Mouse (Mus musculus): ENCODE results near the gene Rbm20. TPM values are rescaled to one million over a fixed set of nuclear protein-coding genes. Genes with fewer than 3 reads are reported as not detected.
A peak's percentile ranks its signal among the peaks of the same experiment; 100 is the strongest.

Gene Rbm20
- polyA plus RNA-seq, 1 experiment from 2014 or later = 4.9 TPM

GRCm38 (mm10) chr19:53764688-53765478 is 87.8 kb downstream of the Rbm20 start:
- H3K36me3 ChIP-seq = no peaks in the 10 kb centered on the region
- H3K9me3 ChIP-seq = no peaks in the 10 kb centered on the region
- no peak overlapping the region for H3K9ac ChIP-seq (replicated peaks)
- no peak overlapping the region for H3K4me2 ChIP-seq (replicated peaks)
- WGBS = 85% methylated on average over 7 of the region's 7 CpGs
- peaks cover 5% of the 10 kb centered on the region; the same call in 1 of the 2 replicates for H3K4me1 ChIP-seq
- H3K27ac ChIP-seq (replicated peaks) = no peak overlapping the region
- H3K4me3 ChIP-seq = no peak overlapping the region
- ATAC-seq (replicated peaks) = no peak
- H3K27me3 ChIP-seq = no peaks in the 10 kb centered on the region

GRCm38 (mm10) chr19:53768478-53768877 is 91.4 kb downstream of the Rbm20 start:
- Histone ChIP-seq H3K4me3 (no peak overlapping the region), H3K36me3 (no peaks in the 10 kb centered on the region), H3K27me3 (no peaks in the 10 kb centered on the region), H3K27ac (replicated peaks) (no peak overlapping the region), H3K9ac (replicated peaks) (no peak overlapping the region), H3K9me3 (no peaks in the 10 kb centered on the region), H3K4me2 (replicated peaks) (no peak overlapping the region), H3K4me1 (peaks cover 5% of the 10 kb centered on the region; the same call in 1 of the 2 replicates)
- WGBS = 31% methylated on average over 3 of the region's 3 CpGs
- peak; percentile 48 for ATAC-seq (replicated peaks)

GRCm38 (mm10) chr19:53773937-53774640 is 97.0 kb downstream of the Rbm20 start:
- no peaks in the 10 kb centered on the region for H3K9me3 ChIP-seq
- peak; percentile 83 for ATAC-seq (replicated peaks)
- H3K4me1 ChIP-seq = no peaks in the 10 kb centered on the region
- WGBS = 41% methylated on average over 11 of the region's 11 CpGs
- H3K4me3 ChIP-seq = no peak overlapping the region
- H3K27me3 ChIP-seq = no peaks in the 10 kb centered on the region
- no peak overlapping the region for H3K27ac ChIP-seq (replicated peaks)
- no peak overlapping the region for H3K4me2 ChIP-seq (replicated peaks)
- no peaks in the 10 kb centered on the region for H3K36me3 ChIP-seq
- no peak overlapping the region for H3K9ac ChIP-seq (replicated peaks)

GRCm38 (mm10) chr19:53774641-53775350 is 97.7 kb downstream of the Rbm20 start:
- no peak overlapping the region for H3K4me2 ChIP-seq (replicated peaks)
- no peak overlapping the region for H3K4me3 ChIP-seq
- WGBS = 40% methylated on average over 7 of the region's 7 CpGs
- no peaks in the 10 kb centered on the region for H3K9me3 ChIP-seq
- H3K27me3 ChIP-seq = no peaks in the 10 kb centered on the region
- H3K27ac ChIP-seq (replicated peaks) = no peak overlapping the region
- H3K4me1 ChIP-seq = no peaks in the 10 kb centered on the region
- H3K36me3 ChIP-seq = no peaks in the 10 kb centered on the region
- 0 out of 2 replicates have a peak, but pooled peaks have one; percentile 4 for ATAC-seq (replicated peaks)
- H3K9ac ChIP-seq (replicated peaks) = no peak overlapping the region

GRCm38 (mm10) chr19:53779402-53779801 is 102.3 kb downstream of the Rbm20 start:
- Histone ChIP-seq H3K4me3 (no peak overlapping the region), H3K27ac (replicated peaks) (no peak overlapping the region), H3K9me3 (no peaks in the 10 kb centered on the region), H3K36me3 (no peaks in the 10 kb centered on the region), H3K27me3 (no peaks in the 10 kb centered on the region), H3K4me1 (0 out of 2 replicates have a peak, but pooled peaks cover 3% of the 10 kb centered on the region), H3K9ac (replicated peaks) (no peak overlapping the region), H3K4me2 (replicated peaks) (no peak overlapping the region)
- 82% methylated on average over 9 of the region's 9 CpGs for WGBS
- no peak for ATAC-seq (replicated peaks)

GRCm38 (mm10) chr19:53779818-53780217 is 102.7 kb downstream of the Rbm20 start:
- no peak for ATAC-seq (replicated peaks)

DNA sequence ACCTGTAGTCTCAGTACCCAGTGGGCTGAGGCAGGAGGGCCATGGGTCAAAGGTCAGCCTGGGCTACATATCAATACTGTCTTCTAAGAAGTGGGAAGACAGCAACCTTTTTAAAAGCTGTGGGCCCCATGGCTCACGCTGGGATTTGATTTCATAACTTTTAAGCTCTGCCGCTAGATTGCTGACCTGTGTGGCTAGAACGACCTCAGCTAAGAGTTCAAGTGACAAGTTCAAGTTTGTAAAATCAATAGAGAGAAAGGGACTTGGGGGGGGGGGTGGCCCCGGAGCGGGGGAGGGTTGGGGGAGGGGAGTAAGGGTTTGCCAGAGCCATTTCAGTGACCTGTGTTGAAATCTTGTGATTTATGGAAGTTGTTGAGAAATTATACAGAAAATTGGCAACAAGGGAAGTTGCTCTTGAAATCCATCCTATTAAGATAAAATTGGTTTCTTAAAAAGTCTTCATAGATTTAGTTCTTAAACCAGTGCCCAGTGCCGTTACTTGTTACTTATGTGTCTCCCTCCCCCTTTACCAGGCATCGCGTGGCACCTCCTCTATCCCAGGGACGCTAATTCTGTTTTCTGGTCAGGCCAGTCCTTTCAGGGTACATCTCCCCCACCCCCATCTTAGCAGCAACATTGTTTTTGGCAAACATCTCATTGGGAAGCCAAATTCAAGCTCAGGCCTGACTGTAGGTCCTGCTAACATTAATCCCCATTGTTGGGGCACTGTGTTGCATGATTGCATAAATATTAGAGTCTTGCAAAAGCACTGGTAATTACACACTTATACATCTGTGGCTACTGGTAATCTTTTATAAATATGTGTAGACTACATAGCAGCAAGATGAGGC is 103.9 kb downstream of the Rbm20 start:
- Histone ChIP-seq H3K27ac (replicated peaks) (no peak overlapping the region), H3K27me3 (no peaks in the 10 kb centered on the region), H3K4me1 (peaks cover 3% of the 10 kb centered on the region), H3K4me2 (replicated peaks) (no peak overlapping the region), H3K9me3 (no peaks in the 10 kb centered on the region), H3K4me3 (no peak overlapping the region), H3K36me3 (no peaks in the 10 kb centered on the region), H3K9ac (replicated peaks) (no peak overlapping the region)
- 67% methylated on average over 9 of the region's 9 CpGs for WGBS
- no peak for ATAC-seq (replicated peaks)

More at GRCm38 (mm10) chr19:53779818-53780217, 102.7 kb downstream of the Rbm20 start:
- H3K27me3 ChIP-seq = no peaks in the 10 kb centered on the region
- H3K4me3 ChIP-seq = no peak overlapping the region
- no peaks in the 10 kb centered on the region for H3K36me3 ChIP-seq
- H3K4me2 ChIP-seq (replicated peaks) = no peak overlapping the region
- no peak overlapping the region for H3K9ac ChIP-seq (replicated peaks)
- WGBS = 95% methylated on average over 4 of the region's 4 CpGs
- H3K4me1 ChIP-seq = 0 out of 2 replicates have a peak, but pooled peaks cover 3% of the 10 kb centered on the region
- H3K27ac ChIP-seq (replicated peaks) = no peak overlapping the region
- H3K9me3 ChIP-seq = no peaks in the 10 kb centered on the region

GRCm38 (mm10) chr19:53781826-53782225 is 104.7 kb downstream of the Rbm20 start:
- Histone ChIP-seq H3K4me1 (peaks cover 12% of the 10 kb centered on the region), H3K4me2 (replicated peaks) (no peak overlapping the region), H3K36me3 (no peaks in the 10 kb centered on the region), H3K27ac (replicated peaks) (no peak overlapping the region), H3K9me3 (no peaks in the 10 kb centered on the region), H3K4me3 (no peak overlapping the region), H3K27me3 (no peaks in the 10 kb centered on the region), H3K9ac (replicated peaks) (no peak overlapping the region)
- ATAC-seq (replicated peaks) = no peak
- 88% methylated on average over 7 of the region's 7 CpGs for WGBS

- peaks cover 17% of the 10 kb centered on the region for H3K4me1 ChIP-seq
- ATAC-seq (replicated peaks) = no peak
- no peaks in the 10 kb centered on the region for H3K36me3 ChIP-seq
Observed at GRCm38 (mm10) chr19:53785352-53785751, 108.2 kb downstream of the Rbm20 start.

DNA sequence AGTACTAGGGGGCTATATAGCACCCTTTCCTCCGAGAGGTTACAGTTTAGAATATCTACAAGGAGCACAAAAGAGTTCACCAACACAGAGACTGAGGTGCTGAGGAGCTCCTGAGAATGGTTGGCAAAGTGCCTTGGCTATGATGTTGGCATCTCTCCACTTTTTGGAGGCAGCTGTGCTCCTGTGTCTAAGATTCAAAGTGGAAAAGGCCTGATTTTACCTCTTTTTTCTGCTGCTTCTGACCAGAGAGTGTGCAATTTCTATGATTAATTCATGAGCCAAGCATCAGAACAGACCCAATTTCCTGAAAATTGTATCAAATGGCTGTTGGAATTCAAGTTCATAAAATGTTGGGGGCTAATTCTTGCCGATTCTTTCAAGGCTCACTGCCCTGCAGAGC is 109.1 kb downstream of the Rbm20 start:
- Histone ChIP-seq H3K9me3 (no peaks in the 10 kb centered on the region), H3K27ac (replicated peaks) (peak overlapping the region; percentile 9; the same call in 1 of the 2 replicates), H3K9ac (replicated peaks) (no peak overlapping the region), H3K36me3 (no peaks in the 10 kb centered on the region), H3K4me1 (peaks cover 15% of the 10 kb centered on the region), H3K4me2 (replicated peaks) (no peak overlapping the region), H3K4me3 (no peak overlapping the region), H3K27me3 (no peaks in the 10 kb centered on the region)
- ATAC-seq (replicated peaks) = no peak
- 19% methylated on average over 2 of the region's 2 CpGs for WGBS

More at GRCm38 (mm10) chr19:53785352-53785751, 108.2 kb downstream of the Rbm20 start:
- Histone ChIP-seq H3K27me3 (no peaks in the 10 kb centered on the region), H3K4me2 (replicated peaks) (no peak overlapping the region), H3K9me3 (no peaks in the 10 kb centered on the region), H3K27ac (replicated peaks) (no peak overlapping the region), H3K9ac (replicated peaks) (no peak overlapping the region), H3K4me3 (no peak overlapping the region)
- WGBS = 96% methylated on average over 3 of the region's 3 CpGs

- peaks cover 14% of the 10 kb centered on the region for H3K4me1 ChIP-seq
- H3K4me3 ChIP-seq = no peak overlapping the region
- ATAC-seq (replicated peaks) = no peak
- H3K9me3 ChIP-seq = no peaks in the 10 kb centered on the region
- H3K27me3 ChIP-seq = no peaks in the 10 kb centered on the region
- H3K36me3 ChIP-seq = no peaks in the 10 kb centered on the region
- H3K27ac ChIP-seq (replicated peaks) = no peak overlapping the region
- no peak overlapping the region for H3K9ac ChIP-seq (replicated peaks)
- 42% methylated on average over 5 of the region's 5 CpGs for WGBS
- no peak overlapping the region for H3K4me2 ChIP-seq (replicated peaks)
Observed at GRCm38 (mm10) chr19:53786836-53787235, 109.7 kb downstream of the Rbm20 start.
